Mouse (Mus musculus) ES-Bruce4 (cell line): ENCODE measurements at regions not wholly inside any gene's neighbourhood (a gene's known extent, or its start where the extent isn't known, plus 50 kb on each side); places are given as distances from the start of the nearest gene placed in this dataset.

Experiments used
- CTCF ChIP-seq: IDR thresholded peaks from one replicate; pipeline ENCODE4 v1.8.1; 2011; ENCODE audit warnings: low read depth, low read length
- POLR2A ChIP-seq: IDR thresholded peaks from one replicate; pipeline ENCODE4 v1.8.1; 2011; ENCODE audit warnings: low read length; ENCODE audit not compliant: insufficient read depth

DNA sequence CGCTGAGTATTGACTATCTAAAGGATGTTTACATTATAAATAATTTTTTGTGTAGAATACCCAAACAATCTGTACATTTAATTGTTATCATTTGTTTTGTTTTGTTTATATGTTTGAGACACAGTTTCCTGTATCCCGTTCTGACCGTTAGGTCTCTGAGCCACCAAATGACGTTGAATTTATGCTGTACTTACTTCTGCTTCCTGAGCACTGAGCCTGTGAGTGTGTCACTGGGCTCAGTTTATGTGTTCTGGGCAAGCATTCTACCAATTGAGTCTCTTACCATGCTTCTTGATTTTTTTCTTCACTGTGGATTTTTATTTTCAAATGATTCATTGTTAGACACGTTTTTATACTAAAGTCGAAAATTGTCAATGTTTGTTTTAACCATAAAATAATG is 74.2 kb downstream of the Mbl2 start:
- no peak for TF ChIP-seq CTCF
- TF ChIP-seq POLR2A = no peak
